Mouse (Mus musculus) left cerebral cortex, adult 11 months (tissue): ENCODE measurements around the gene Smim4.

ENCODE experiments used
- DNase-seq: peaks from one replicate; pipeline ENCODE4 v3.0.0; 2022; ENCODE audit warnings: low spot score

The Smim4 gene

GRCm38 (mm10) chr14:31115522-31115921 lies 13.2 kb downstream of the Smim4 start:
- no peak for DNase-seq

- no peak for DNase-seq
Measured at GRCm38 (mm10) chr14:31114011-31114410, 14.7 kb downstream of the Smim4 start.

- DNase-seq, result no peak
Measured at GRCm38 (mm10) chr14:31112187-31112586, 16.6 kb downstream of the Smim4 start.

GRCm38 (mm10) chr14:31110613-31111012 lies 18.1 kb downstream of the Smim4 start:
- DNase-seq, result no peak

- DNase-seq, result no peak
Measured at GRCm38 (mm10) chr14:31105156-31105555, 23.6 kb downstream of the Smim4 start.

- DNase-seq, result no peak
Measured at GRCm38 (mm10) chr14:31089918-31090317, 38.8 kb downstream of the Smim4 start.

GRCm38 (mm10) chr14:31088515-31088914 lies 40.2 kb downstream of the Smim4 start:
- no peak for DNase-seq

- DNase-seq, result no peak
Measured at GRCm38 (mm10) chr14:31087433-31087832, 41.3 kb downstream of the Smim4 start.

GRCm38 (mm10) chr14:31081147-31081546 lies 47.6 kb downstream of the Smim4 start:
- DNase-seq, result no peak

GRCm38 (mm10) chr14:31079313-31080028 lies 49.3 kb downstream of the Smim4 start:
- DNase-seq, result no peak

GRCm38 (mm10) chr14:31078597-31079208 lies 50.1 kb downstream of the Smim4 start:
- no peak for DNase-seq

- DNase-seq, result no peak
Measured at GRCm38 (mm10) chr14:31069086-31069733, 59.5 kb downstream of the Smim4 start.

- DNase-seq, result no peak
Measured at GRCm38 (mm10) chr14:31062277-31062676, 66.5 kb downstream of the Smim4 start.

GRCm38 (mm10) chr14:31045817-31046216 lies 82.9 kb downstream of the Smim4 start:
- DNase-seq, result no peak

GRCm38 (mm10) chr14:31045296-31045695 lies 83.5 kb downstream of the Smim4 start:
- DNase-seq, result no peak
